Mouse (Mus musculus) right cerebral cortex, postnatal 14 days (tissue): ENCODE measurements around the gene Wdr49.
"Not testable (repeated sequence)": the region's sequence is repeated elsewhere in the genome, so short reads cannot be mapped to it uniquely, and the experiment has no call there.

Experiments
- DNase-seq: peaks from one replicate; pipeline ENCODE4 v3.0.0; 2022

Gene Wdr49

GRCm38 (mm10) chr3:75299464-75299863 is 182.5 kb downstream of the Wdr49 start:
- DNase-seq, result not testable (repeated sequence)

- DNase-seq, result no peak
These were observed 184.2 kb downstream of the Wdr49 start for GRCm38 (mm10) chr3:75297758-75298111.

- no peak for DNase-seq
These were observed 184.8 kb downstream of the Wdr49 start for GRCm38 (mm10) chr3:75297026-75297757.

- no peak for DNase-seq
These were observed 188.7 kb downstream of the Wdr49 start for GRCm38 (mm10) chr3:75293243-75293642.

- DNase-seq, result no peak
These were observed 204.5 kb downstream of the Wdr49 start for GRCm38 (mm10) chr3:75277455-75277854.

GRCm38 (mm10) chr3:75276522-75276921 is 205.4 kb downstream of the Wdr49 start:
- no peak for DNase-seq

- DNase-seq, result no peak
These were observed 206.8 kb downstream of the Wdr49 start for GRCm38 (mm10) chr3:75275127-75275526.

GRCm38 (mm10) chr3:75269978-75270377 is 212.0 kb downstream of the Wdr49 start, which contains the start of gene Serpini2:
TSS of gene Serpini2 (minus strand) at chr3:75270078.
- no peak for DNase-seq

- no peak for DNase-seq
These were observed 222.6 kb downstream of the Wdr49 start for GRCm38 (mm10) chr3:75259356-75259755.
